ENCODE assay signal across 10 mouse cellular contexts in genomic region chr12:7420276-7420675, GRCm38 (mm10).
DNase-seq lines count a peak whose midpoint lies in the region.
"Had no signal": no experiment of that assay in that cellular context is flagged by ENCODE, and none has a peak within 500 bp of the region (broad histone marks: within the 10 kb centered on the region; RNA-seq: fewer than 3 reads in every experiment).

No protein-coding gene starts in this region.

- H3K9me3 ChIP-seq in limb, embryonic 10.5 days (replicated peaks) = no peaks in the 10 kb centered on the region
- H3K9me3 ChIP-seq: heart, embryonic 15.5 days; liver, embryonic 13.5 days had no signal

- H3K4me1 ChIP-seq in limb, embryonic 10.5 days = no peaks in the 10 kb centered on the region
- H3K4me1 ChIP-seq: heart, embryonic 15.5 days; liver, embryonic 13.5 days had no signal

- no peaks in the 10 kb centered on the region for H3K36me3 ChIP-seq in limb, embryonic 10.5 days
- H3K36me3 ChIP-seq: heart, embryonic 15.5 days; liver, embryonic 13.5 days had no signal

- H3K27me3 ChIP-seq in limb, embryonic 10.5 days (ENCODE audit: low read depth, poor library complexity, severe bottlenecking) = no peaks in the 10 kb centered on the region
- H3K27me3 ChIP-seq: heart, embryonic 15.5 days; liver, embryonic 13.5 days had no signal

- DNase-seq in kidney, postnatal 10 days = peak; percentile 49
- no peak for DNase-seq in kidney, adult 9 months
- DNase-seq in ES-CJ7 (ENCODE audit: low read depth, low spot score) (peak; percentile 8), R1 (ENCODE audit: low read depth, low spot score) (peak; percentile 17)
- DNase-seq in limb, embryonic 10.5 days (ENCODE audit: low spot score) = peak; percentile 56
- DNase-seq in thymus, postnatal 10 days (ENCODE audit: low spot score in 2 of 2) = no peak
- no peak for DNase-seq in Muller cell, postnatal 12 days (ENCODE audit: inconsistent ontology term)
- DNase-seq: cerebellum, adult 9-10 months; liver, embryonic 13.5 days had no signal

- no peak overlapping the region for H3K27ac ChIP-seq in limb, embryonic 10.5 days
- H3K27ac ChIP-seq: heart, embryonic 15.5 days; liver, embryonic 13.5 days had no signal

- 37% methylated on average over 1 of the region's 2 CpGs for WGBS in limb, embryonic 10.5 days

- H3K4me3 ChIP-seq in limb, embryonic 10.5 days = no peak overlapping the region
- H3K4me3 ChIP-seq: heart, embryonic 15.5 days; liver, embryonic 13.5 days had no signal

Comparison
In these comparisons a context has a peak if more than half of its experiments do, and no peak if none do; other contexts are left out.
1. DNase-seq: peak in kidney, postnatal 10 days (single experiment), ES-CJ7 (single experiment), R1 (single experiment) and limb, embryonic 10.5 days (single experiment); none in kidney, adult 9 months (single experiment), thymus, postnatal 10 days (0 of 2) and Muller cell, postnatal 12 days (single experiment).